Mouse (Mus musculus): ENCODE results near the gene Gm20425.

GRCm38 (mm10) chr9:103212654-103213420 is 17.3 kb downstream of the Gm20425 start:
- TF ChIP-seq CTCF (IDR thresholded peaks at IDR 0.05; ENCODE audit: insufficient read depth, low read length) (no peak), POLR2A (IDR thresholded peaks at IDR 0.05; ENCODE audit: borderline replicate concordance, extremely low read depth, low read depth, low read length) (no peak)
